ENCODE assay signal across 8 mouse cellular contexts in the genomic region with DNA sequence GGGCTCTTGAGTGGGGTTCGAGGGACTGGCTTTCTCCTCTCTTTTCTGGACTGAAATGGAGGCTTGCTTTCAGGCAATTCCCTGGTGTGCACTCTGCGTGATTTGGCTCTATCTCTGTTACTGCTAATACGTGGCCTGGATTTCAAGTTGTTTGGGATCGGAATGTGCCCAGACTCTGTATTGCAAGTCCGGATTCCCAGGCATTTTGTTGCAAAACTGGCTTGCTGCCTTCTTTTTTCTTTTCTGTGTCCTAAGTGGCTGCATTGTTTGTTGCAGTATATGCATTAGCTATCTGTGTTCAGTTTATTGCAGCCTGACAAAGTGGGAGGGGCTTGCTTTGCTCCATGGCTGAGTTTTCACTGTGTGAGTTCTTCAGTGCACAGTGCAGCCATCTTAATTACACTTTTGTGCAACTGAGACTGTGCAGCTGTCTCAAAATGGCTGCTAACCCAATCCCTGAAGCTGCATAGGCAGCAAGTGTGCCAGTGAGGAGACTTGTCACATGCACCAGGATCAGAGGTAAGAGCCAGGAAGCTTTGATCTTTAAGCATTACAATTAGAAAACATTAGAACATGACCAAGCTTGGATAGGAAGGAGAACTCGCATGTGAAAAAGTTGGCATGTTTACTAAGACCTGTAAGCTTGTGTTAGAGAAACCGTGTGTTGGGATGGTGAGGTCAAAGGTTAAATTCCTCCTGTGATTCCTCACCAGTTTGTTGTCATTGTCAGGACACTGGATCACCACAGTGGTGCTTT. TPM values are rescaled to one million over a fixed set of nuclear protein-coding genes. Genes with fewer than 3 reads are reported as not detected.
DNase-seq lines count a peak whose midpoint lies in the region; ATAC-seq lines count a peak whose summit lies in the region.

No protein-coding gene starts in this region.

- peak; percentile 58 to 62 for DNase-seq in adrenal gland, adult 18-20 months (ENCODE audit: low spot score in 2 of 2)
- peak; percentile 91 to 94 for DNase-seq in cerebellum, postnatal 25 days
- peak; percentile 47 to 54 for DNase-seq in frontal cortex, postnatal 14 days (ENCODE audit: low spot score in 2 of 2)
- DNase-seq in hindbrain, embryonic 11.5 days (ENCODE audit: low spot score), result peak; percentile 90
- DNase-seq in layer of hippocampus, postnatal 10 days (ENCODE audit: low spot score in 2 of 2), result peak; percentile 76 to 83
- DNase-seq in ovary, postnatal 36 days (ENCODE audit: low spot score), result peak; percentile 57
- DNase-seq in natural killer cell, adult 2 months (ENCODE audit: low spot score in 2 of 2), result no peak

- H3K27me3 ChIP-seq in hindbrain, embryonic 11.5 days (ENCODE audit: control insufficient read depth, insufficient read depth, low read length), result no peaks in the 10 kb centered on the region
- no peaks in the 10 kb centered on the region for H3K27me3 ChIP-seq in lung, embryonic 16.5 days (ENCODE audit: control insufficient read depth, insufficient read depth, low read depth, low read length)

- H3K4me3 ChIP-seq in hindbrain, embryonic 11.5 days (ENCODE audit: low read depth, low read length), result 0 out of 2 replicates have a peak overlapping the region, but pooled peaks have one; percentile 0
- peak overlapping the region; percentile 9; the same call in 1 of the 2 replicates for H3K4me3 ChIP-seq in lung, embryonic 16.5 days (ENCODE audit: low read length)

- no peaks in the 10 kb centered on the region for H3K9me3 ChIP-seq in hindbrain, embryonic 11.5 days (ENCODE audit: control insufficient read depth, low read length)
- H3K9me3 ChIP-seq in lung, embryonic 16.5 days (ENCODE audit: control insufficient read depth, low read length), result no peaks in the 10 kb centered on the region

- WGBS in hindbrain, embryonic 11.5 days, result 13% methylated on average over 7 of the region's 7 CpGs
- WGBS in lung, embryonic 16.5 days, result 8% methylated on average over 7 of the region's 7 CpGs

- H3K36me3 ChIP-seq in hindbrain, embryonic 11.5 days (ENCODE audit: control insufficient read depth, insufficient read depth, low read length), result no peaks in the 10 kb centered on the region
- peaks cover 8% of the 10 kb centered on the region for H3K36me3 ChIP-seq in lung, embryonic 16.5 days (ENCODE audit: control insufficient read depth, insufficient read depth, low read length)

- no peak overlapping the region for H3K9ac ChIP-seq in hindbrain, embryonic 11.5 days (ENCODE audit: low read depth, low read length)
- H3K9ac ChIP-seq in lung, embryonic 16.5 days (ENCODE audit: low read length), result 0 out of 2 replicates have a peak overlapping the region, but pooled peaks have one; percentile 22

- 0 out of 2 replicates have a peak overlapping the region, but pooled peaks have one; percentile 14 for H3K4me2 ChIP-seq in hindbrain, embryonic 11.5 days (replicated peaks; ENCODE audit: low read depth, low read length)
- H3K4me2 ChIP-seq in lung, embryonic 16.5 days (ENCODE audit: low read depth, low read length), result peak overlapping the region; percentile 17

- H3K4me1 ChIP-seq in hindbrain, embryonic 11.5 days (replicated peaks; ENCODE audit: control insufficient read depth, insufficient read depth, low read length), result no peaks in the 10 kb centered on the region
- peaks cover 26% of the 10 kb centered on the region for H3K4me1 ChIP-seq in lung, embryonic 16.5 days (replicated peaks; ENCODE audit: control insufficient read depth, insufficient read depth, low read length)

- peak; percentile 88 for ATAC-seq in hindbrain, embryonic 11.5 days (ENCODE audit: low FRiP score)
- ATAC-seq in lung, embryonic 16.5 days (ENCODE audit: low read depth), result peak; percentile 92

- peak overlapping the region; percentile 84 for H3K27ac ChIP-seq in hindbrain, embryonic 11.5 days (ENCODE audit: low read depth, low read length)
- peak overlapping the region; percentile 75 for H3K27ac ChIP-seq in lung, embryonic 16.5 days (ENCODE audit: low read length)

RNA-seq across cellular contexts. Expression of a gene that starts 26.7 kb away (rescaled TPM):
- 10 to 100 TPM; 34.9 to 50.4 TPM for total RNA-seq in adrenal gland, adult 18-20 months (2021)
- polyA plus RNA-seq in hindbrain, embryonic 11.5 days (2014; fragmentation: Nextera tagmentation; extraction: Ambion mirVana), result 54.1 and 73.7 TPM in 2 replicates
- total RNA-seq in layer of hippocampus, postnatal 10 days (2021), result 100 to 1,000 TPM; 139 to 148 TPM
- polyA plus RNA-seq in lung, embryonic 16.5 days (2015; fragmentation: Nextera tagmentation; extraction: Ambion mirVana), result 41.2 and 43.6 TPM in 2 replicates

Comparison
In these comparisons a context has a peak if more than half of its experiments do, and no peak if none do; other contexts are left out.
1. DNase-seq: peak in adrenal gland, adult 18-20 months (2 of 2), cerebellum, postnatal 25 days (2 of 2), frontal cortex, postnatal 14 days (2 of 2), hindbrain, embryonic 11.5 days (single experiment), layer of hippocampus, postnatal 10 days (2 of 2) and ovary, postnatal 36 days (single experiment); none in natural killer cell, adult 2 months (0 of 2).